Mouse (Mus musculus) cerebellum, adult 11 months (tissue): ENCODE measurements at regions not wholly inside any gene's neighbourhood (a gene's known extent, or its start where the extent isn't known, plus 50 kb on each side); places are given as distances from the start of the nearest gene placed in this dataset.

Experiments used
- DNase-seq: peaks from one replicate; pipeline ENCODE4 v3.0.0; 2022

DNA sequence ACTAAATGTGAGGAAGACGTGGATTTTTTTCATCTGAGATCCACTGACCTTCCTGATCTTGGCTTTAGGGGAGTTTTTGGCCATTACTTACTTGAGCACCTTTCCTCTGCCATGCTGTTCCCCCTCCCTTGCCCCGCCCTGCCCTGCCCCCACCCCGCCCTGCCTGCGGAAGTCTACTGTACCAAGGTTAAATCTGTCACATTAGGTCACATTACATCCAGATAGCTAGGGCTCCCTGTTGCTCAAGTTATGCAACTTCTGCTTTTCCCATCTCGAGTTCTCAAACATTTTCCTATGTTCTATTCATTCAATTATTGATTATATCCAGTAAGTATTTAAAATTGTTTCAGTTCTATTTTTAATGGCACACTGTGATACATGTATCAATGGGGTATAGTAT lies 144.7 kb upstream of the Cnot2 start:
- no peak for DNase-seq

DNA sequence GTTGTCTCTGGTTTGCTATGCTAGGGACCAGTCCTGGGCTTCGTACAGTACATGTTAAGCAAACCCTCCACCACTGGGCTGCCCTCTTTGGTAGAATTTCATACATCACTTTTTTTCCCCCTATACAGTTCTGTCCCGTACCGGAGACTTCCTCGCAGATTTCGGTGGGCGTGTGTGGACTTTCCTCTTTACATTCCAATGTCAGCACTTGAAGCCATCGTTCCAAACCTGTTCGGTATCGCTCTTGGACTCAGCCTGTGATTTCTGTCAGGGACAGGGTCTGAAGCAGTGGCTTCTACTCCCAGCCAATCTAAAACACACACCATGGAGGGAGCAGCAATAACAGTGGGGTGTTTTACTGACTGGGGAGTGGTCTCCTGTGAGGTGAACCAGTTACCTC lies 140.7 kb upstream of the Cnot2 start:
- DNase-seq: no peak

DNA sequence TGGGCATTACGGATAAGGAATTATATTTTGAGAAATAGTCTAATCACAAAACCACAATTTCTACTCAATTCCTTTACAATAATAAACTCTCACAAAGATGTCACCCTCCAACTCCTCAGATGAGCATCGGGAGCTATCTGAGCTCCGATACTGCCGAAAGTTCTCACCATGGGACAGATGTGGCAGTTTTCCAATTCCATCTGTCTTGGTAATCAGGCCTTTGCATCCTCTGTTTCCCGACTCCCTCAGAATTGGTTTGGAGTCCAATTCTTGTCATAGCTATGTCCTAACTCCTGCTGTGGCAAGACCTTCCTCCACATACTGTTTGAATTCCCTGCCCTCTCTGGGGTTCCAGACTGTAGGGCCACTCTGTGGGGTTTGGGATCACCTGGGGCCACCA lies 138.3 kb upstream of the Cnot2 start:
- no peak for DNase-seq

DNA sequence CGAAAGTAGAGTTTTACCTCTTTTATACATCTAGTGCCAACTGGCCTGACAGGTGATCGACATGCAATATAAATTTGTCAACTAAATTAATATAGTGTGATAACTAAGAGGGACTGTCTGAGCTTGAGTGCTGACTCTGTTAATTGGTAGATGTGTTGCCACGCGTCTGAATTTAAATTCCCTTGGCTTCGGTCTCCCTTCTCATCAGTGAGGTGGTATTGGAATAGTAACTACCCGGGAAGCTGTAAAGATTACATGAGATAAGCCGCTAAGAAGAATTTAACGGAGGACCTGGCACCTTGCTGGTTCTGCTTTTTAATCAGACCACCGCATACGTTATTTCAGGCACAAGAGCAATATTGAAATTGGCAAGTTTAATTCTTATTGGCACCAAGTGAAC lies 136.7 kb upstream of the Cnot2 start:
- no peak for DNase-seq

DNA sequence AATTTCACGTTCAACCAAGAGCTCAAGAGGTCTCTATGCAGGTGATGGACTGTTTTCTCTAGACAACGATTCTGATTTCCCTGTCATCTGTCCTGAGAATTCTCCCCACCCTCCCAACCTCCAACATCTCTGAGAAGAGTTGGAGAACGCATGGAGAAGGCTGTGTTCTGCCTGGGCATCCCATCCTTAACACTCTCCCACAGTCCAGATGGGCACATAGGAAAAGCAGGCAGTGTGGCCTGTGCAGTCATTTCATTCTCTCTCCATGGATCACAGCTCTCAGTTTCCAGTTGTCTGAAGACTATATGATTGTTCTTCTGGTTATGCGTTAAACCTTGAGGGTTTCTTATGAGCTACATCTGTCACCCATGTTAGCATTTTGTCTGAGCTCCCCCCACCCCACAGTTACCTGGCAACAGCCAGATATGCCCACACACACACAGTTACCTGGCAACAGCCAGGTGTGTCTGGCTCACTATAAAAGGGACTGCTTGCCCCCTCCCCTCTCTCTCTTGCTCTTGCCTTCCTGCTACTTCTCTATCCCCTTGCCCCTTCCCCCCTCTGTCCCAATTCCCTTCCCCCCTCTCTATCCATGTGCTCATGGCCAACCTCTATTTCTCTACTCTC lies 135.8 kb upstream of the Cnot2 start:
- no peak for DNase-seq

DNA sequence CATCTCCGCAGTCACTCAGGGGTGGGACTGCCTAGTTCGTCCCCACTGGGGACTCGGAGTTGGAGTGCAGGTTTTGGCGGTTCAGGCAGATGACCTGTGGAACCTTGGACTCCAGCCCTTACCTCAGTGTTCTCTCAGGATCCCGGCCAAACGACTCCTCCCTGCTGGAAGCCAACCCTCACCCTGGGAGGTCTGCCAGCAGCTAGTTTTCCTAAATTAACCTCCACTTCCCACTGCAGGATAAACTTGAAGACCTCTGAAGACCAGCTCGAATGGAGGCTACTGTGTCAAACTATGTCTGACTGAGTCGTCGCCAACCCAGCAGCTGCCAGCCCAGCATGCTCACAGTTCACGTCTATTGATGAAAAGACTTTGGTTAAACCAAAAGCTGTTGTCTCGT lies 132.1 kb upstream of the Cnot2 start:
- peak; percentile 64 for DNase-seq

DNA sequence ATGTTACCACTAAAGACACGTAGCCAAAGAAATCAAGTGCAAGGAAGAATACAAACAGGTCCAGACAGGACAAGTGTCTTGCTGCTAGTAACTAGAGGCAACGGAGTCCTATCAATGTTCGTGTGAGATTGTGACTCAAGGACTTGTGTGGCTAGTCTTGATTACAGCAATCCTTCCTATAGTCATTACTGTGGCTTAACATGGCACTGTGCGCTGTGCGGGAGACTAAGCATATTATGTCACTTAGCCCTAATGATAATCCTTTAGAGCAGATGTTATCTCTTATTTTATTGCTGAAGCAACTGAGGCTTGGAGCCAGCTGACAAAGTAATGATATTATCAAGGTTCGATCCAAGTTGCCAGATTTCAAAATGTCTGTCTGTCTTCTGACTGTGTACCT lies 125.7 kb upstream of the Cnot2 start:
- no peak for DNase-seq

DNA sequence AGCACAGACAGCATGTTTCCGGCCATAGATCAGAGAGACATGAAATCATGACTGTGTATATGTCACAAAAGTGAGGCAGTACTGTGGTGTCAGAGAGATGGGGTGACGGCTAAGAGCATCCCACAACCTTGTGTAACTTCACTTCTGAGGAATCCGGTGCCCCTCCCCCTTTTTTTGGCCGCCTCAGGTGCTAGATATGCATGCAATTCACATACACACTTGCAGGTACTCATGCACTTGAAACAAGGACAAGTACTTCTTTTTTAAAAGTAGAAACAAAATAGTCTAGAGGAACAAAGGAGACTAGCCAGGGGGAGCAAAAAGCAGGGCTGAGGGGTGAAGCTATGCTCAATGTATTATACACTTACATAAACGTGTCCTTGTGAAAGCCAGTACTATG lies 120.0 kb upstream of the Cnot2 start:
- no peak for DNase-seq

DNA sequence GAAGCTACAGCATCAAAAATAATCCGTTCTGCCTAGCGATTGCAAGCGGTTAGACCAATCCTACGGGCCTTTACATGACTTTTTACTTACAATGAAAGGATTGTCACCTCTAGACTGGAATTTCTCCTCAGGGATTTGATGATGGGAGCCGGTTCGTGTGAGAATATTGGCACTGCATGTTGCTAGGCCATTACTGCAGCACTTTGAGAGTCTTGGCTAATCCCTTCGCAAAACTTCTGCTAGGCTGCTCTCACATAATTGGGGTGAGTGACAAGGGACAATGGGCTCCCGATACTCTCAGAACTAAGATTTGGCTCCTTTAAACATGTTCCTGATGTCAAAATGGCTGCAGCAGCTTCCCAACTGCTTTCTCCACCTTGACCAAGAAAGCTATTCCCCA lies 118.4 kb upstream of the Cnot2 start:
- DNase-seq: no peak

DNA sequence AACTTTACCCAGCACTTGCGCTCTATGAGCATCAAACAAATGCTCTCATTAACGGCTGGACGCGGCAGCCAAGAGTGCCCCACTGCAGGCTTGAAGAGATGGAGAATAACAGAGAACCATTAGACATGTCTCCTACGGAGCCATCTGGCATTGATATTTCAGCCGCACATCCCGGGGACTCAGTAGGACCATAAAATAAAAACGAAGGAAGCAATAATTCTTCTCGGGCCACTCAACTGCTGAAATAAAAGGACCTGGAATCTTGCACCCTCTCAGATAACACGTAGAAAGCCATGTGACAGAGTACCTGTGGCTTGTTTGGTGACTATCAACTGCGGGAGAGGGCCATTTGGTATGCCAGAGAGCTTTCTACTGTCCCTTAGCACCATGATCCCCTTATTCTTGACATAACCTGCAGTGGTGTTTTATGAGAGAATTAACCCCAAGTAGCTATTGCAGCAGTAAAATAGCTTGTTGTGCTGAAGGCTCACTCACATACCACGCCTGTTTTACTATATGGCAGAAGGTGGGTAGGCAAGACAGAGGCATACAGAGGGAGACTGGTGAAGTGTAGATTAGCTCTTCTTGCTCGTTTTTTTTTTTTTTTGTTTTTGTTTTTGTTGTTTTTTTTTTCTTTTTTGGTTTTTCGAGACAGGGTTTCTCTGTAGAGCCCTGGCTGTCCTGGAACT lies 116.5 kb upstream of the Cnot2 start:
- DNase-seq: no peak

DNA sequence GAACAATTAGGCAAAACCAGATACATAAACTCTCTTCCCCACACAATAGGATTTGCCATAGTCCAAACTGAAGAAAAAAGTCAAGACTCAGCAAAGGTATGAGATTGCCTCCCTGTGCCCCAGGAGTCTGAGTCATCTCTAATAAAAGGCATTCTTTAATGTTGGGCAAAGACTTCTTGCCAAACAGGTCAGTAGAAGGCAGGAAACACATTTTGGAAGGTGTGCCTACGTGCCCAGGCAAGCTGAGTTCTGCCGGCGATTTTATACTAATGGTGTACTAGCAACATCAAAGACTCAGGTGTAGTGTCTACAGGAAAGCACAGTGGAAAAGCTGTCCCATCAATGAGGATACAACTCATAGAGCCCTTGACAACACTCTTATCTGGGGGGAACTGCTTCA lies 112.5 kb upstream of the Cnot2 start:
- no peak for DNase-seq

DNA sequence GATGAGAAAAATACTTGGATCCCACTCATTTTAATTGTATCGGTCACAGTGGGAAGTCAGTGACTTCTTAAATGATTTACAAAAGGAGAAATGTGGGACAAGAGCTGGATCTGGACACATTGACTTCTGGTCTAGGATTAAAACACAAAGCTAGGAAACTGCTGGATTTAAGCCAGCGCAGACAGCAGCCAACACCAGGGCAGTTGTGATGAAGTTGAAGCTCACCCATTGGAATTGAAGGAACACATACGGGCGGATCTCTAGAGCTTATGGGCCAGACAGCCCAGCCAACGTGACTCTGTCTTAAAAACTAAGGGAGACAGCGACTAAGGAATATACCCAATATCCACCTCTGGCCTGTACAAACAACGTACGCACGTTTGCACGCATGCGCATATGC lies 105.4 kb upstream of the Cnot2 start:
- no peak for DNase-seq

DNA sequence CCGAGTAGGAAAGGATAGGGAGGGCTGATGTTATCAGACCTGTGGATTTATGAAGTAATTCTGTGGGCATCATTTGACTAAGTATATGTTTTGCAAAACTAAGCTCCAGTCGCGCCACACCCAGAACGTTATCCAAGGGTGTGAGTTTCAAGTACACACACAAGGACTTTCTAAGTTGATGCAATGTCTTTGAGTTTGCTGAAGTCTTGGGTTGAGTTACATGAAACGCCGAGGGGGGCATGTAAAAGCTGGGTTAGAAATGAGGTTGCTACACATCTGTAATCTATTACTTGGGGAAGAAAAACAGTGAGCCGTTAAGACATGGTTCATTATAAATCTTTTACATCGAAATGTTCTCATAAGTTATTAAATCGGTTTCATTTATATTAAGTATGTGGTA lies 102.1 kb upstream of the Cnot2 start:
- DNase-seq: no peak

DNA sequence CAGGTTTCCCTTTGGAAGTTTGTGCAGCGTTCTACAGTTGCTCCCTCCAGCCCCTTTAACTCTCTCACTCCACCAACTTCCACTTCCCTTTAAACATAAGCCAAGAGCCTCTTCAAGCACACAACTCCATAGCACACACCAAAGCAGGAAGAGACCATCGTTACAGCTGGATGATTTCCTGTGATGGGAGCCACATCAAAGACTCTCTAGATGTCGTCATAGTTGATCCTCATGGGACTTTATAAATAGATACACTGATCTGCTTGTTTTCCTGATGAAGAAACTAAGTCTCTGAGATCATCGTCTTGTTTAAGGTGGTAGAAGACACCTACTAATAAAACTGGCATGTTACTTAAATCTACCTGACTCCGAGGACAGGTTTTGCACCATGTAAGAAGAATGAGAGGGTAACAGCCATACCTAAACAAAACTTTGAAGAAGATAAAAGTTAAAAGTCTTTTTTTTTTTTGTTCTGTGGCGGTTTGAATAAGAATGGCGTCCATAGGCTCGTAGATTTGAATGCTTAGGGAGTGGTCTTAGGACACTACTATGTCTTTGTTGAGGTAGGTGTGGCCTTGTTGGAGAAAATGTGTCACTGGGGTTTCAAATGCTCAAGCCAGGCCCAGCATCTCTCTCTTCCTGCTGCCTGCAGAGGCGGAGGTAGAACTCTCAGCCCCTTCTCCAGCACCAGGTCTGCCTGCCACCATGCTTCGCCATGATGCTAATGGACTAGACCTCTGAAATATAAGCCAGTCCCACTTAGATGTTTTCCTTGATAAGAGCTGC lies 97.8 kb upstream of the Cnot2 start:
- DNase-seq: no peak

DNA sequence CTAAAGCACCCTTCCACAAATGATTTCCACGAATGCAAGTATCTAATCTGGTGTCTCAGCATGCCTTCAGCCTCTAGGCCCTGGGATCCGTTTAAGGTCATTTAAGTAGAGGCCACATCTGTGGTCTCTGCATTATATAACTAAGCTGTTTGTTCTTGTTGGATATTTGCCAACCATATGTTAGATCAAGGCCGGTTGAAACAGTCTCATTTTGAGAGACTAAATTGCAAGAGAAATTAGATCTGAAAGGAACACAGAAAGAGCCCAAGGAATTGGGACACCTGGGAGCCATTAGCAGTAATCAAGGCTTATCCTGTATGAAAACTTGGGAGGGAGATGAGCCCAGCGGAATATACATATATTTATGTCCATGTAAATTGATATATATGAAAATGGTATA lies 96.6 kb upstream of the Cnot2 start:
- DNase-seq: no peak

DNA sequence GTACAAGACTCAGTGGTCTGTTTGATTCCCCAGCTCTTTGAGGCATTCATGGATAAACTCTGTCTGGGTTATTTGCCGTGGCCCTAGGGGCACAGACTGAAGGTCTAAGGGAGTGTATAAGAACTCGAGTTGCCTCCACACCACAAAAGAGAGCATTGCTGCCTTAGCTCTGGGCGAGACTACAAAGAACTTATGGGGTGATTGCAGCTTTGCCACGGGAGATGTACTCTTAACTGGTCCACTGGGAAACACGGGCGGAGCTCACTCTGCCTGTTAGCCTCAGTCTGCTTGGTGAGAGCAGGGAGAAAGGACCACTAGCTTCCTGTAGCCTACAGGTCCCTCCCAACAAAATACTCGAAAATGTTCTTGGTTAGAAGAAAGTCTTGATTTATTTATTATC lies 93.9 kb upstream of the Cnot2 start:
- no peak for DNase-seq

DNA sequence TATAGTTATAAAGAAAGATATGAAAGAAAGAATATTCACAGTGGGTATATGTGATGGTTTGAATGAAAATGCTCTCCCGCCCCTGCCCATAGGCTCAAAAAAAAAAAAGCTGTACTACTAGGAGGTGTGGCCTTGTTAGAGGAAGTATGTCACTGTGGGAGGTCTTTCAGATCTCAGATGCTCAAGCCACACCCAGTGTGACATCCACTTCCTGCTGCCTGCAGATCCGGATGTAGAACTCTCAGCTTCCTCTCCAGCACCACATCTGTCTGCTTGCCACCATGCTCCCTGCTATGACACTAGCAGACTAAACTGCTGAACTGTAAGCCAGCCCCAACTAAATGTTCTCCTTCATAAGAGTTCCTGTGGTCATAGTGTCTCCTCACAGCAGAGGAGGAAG lies 93.0 kb upstream of the Cnot2 start:
- DNase-seq: no peak

DNA sequence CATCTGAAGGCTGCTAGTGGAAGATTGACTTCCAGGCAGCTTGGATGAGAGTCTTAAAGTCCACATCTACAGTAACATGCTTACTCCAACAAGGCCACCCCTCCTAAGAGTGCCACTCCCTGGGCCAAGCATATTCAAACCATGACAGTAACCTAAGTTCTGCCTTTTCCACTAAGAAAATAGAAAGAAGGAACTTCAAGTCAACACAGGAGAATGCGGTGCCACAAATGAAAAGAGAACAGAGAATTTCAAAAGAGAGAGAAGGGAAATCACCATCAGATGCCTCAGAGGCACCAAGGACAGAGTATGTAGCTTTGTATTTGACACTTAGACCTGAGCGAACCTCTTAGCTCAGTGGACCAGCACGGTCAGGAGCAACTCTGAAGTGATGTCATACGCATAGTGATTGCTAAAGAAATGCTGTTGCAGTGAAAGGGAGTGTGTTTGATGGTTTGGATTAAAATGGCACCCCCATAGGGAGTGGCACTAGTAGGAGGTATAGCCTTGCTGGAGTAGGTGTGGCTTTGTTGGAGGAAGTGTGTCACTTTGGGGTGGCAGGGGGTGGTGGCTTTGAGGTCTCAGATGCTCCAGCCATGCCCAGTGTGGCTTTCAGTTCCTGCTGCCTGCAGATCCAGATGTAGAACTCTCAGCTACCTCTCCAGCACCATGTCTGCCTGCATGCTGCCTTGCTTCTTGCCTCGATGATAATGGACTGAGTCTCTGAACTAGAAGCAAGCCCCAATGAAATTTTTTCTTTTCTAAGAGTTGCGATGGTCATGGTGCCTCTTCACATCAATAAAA lies 77.1 kb upstream of the Cnot2 start:
- no peak for DNase-seq

DNA sequence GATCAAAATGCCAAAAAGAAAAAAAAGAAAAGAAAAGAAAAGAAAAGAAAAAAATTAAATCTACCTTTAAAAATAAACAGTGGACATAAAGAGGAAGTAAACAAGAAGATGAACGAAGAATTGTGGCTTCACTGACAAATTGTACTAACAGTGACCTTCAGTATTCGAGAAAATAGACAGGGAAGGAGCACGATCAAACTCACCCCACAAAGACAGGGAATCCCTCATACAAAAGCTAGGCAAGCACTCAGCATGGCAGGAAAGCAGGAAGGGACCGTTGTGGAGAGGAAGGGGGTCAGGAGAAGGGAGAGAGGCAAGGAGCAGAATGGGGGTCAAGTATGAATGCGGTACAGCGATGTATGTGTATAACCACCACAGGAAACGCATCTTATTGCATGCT lies 74.6 kb upstream of the Cnot2 start:
- no peak for DNase-seq

DNA sequence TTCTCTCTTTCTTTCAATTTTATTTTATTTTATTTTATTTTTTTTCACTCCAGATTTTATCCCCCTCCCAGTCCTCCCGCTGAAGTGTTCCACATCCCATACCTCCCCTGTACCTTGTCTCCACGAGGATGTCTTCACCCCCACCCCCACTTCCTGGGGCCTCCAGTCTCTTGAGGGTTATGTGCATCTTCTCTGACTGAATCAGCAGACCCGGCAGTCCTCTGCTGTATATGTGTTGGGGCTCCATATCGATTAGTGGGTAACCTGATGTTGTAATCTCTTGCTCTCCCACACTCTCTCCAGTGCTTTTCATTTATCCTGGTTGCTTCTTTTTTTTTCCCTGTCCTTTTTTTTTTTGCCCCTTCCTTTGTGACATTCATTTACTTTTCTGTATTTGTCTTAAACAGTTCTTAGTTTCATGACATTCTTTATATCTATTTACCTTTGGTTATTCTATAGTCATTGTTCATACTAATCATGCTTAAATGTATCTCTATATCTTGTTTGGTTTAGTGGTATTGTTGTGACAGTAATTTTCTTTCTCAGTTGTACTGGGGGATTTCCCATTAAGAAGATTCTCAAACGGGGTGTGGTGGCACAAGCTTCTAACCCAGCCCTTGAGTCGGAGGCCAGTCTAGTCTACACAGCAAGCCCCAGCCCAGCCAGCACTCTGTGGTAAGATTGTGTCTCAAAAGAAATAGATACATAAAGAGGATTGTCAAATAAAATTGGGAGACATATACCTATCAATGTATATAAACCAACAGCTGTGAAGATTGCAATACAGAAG lies 73.9 kb upstream of the Cnot2 start:
- no peak for DNase-seq

DNA sequence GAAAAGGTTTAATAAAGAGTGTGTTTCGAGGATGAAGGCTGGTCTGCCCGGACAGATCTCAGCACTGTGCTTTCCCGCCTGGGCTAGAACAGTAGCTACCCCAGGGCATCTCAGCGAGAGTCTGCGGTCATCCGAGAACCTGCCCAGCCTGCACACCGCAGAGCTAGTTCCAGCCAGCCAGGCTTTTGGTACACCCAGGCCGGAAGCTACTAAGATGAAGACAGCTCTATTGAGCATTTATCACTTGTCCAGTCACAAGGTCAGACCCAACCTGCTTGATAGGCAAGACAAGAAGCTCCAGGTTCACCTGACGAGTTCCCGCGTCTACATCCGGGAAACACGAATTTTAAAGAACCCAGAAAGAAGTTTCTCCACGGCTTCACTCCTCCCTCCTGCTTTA lies 72.8 kb upstream of the Cnot2 start:
- DNase-seq: peak; percentile 38

DNA sequence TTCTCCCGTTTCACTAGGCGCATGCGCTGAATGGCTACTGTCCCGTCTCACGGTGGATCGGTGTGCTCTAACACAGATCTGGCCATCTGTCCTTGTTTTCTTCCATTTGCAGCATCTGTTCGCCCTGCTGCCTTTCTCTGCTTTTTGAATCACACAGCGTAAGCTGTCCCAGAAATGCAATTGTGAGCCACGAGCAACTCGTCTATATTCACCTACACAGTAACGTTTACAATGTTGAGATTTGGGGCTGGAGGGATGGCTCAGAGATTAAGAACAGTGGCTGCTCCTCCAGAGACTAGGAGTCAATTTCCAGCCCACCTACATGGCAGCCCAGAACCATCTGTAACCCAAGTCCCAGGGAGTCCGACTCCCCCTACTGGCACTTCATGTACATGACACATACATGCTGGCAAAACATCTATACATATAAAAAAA lies 72.2 kb upstream of the Cnot2 start:
- peak; percentile 85 for DNase-seq

DNA sequence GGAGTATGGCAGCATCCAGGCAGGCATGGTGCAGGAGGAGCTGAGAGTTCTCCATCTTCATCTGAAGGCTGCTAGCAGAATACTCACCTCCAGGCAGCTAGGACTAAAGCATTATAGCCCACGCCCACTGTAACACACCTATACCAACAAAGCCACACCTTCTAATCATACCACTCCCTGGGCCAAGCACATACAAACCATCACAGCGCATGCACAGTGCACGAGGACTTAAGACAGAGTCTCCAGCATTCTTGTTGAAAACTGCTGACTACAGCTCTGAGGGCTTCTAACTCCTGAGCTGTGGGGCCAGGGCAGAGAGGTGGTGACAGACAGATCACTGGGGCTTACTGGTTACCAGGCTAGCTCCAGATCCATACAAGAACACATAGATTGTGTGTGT lies 68.0 kb upstream of the Cnot2 start:
- no peak for DNase-seq
